ENCODE assay signal across 8 mouse cellular contexts in genomic region chr14:8346255-8346997, GRCm38 (mm10). TPM values are rescaled to one million over a fixed set of nuclear protein-coding genes. Genes with fewer than 3 reads are reported as not detected.
DNase-seq lines count a peak whose midpoint lies in the region; ATAC-seq and TF ChIP-seq lines count a peak whose summit lies in the region.

No protein-coding gene starts in this region.

- no peaks in the 10 kb centered on the region for H3K27me3 ChIP-seq in liver, embryonic 12.5 days (replicated peaks)
- peaks cover 6% of the 10 kb centered on the region; the same call in 1 of the 2 replicates for H3K27me3 ChIP-seq in embryonic facial prominence, embryonic 10.5 days (replicated peaks; ENCODE audit: low read depth, poor library complexity, severe bottlenecking)
- no peaks in the 10 kb centered on the region for H3K27me3 ChIP-seq in kidney, adult 2 months (replicated peaks; ENCODE audit: control insufficient read depth, insufficient read depth, low read length)
- no peaks in the 10 kb centered on the region for H3K27me3 ChIP-seq in limb, embryonic 10.5 days (ENCODE audit: low read depth, poor library complexity, severe bottlenecking)

- no peak for ATAC-seq in liver, embryonic 12.5 days
- ATAC-seq in monocyte, adult 5-6 weeks (replicated peaks; ENCODE audit: insufficient number of reproducible peaks, low FRiP score, low TSS enrichment, poor library complexity, severe bottlenecking): peak; percentile 51; the same call in 1 of the 2 replicates

- TF ChIP-seq POLR2A in kidney, adult 2 months (IDR thresholded peaks at IDR 0.05; ENCODE audit: low read depth, low read length): no peak

- H3K27ac ChIP-seq in liver, embryonic 12.5 days: no peak overlapping the region
- H3K27ac ChIP-seq in embryonic facial prominence, embryonic 10.5 days (replicated peaks): 0 out of 2 replicates have a peak overlapping the region, but pooled peaks have one; percentile 26
- no peak overlapping the region for H3K27ac ChIP-seq in kidney, adult 2 months (ENCODE audit: insufficient read depth, low read depth, low read length)
- H3K27ac ChIP-seq in limb, embryonic 10.5 days: no peak overlapping the region

- H3K4me2 ChIP-seq in liver, embryonic 12.5 days: no peak overlapping the region

- H3K36me3 ChIP-seq in liver, embryonic 12.5 days: no peaks in the 10 kb centered on the region
- no peaks in the 10 kb centered on the region for H3K36me3 ChIP-seq in embryonic facial prominence, embryonic 10.5 days (replicated peaks)
- no peaks in the 10 kb centered on the region for H3K36me3 ChIP-seq in kidney, adult 2 months (ENCODE audit: control insufficient read depth, insufficient read depth, low read length)
- no peaks in the 10 kb centered on the region for H3K36me3 ChIP-seq in limb, embryonic 10.5 days

- peak; percentile 95 for TF ChIP-seq CTCF in kidney, adult 2 months (conservative IDR thresholded peaks at IDR 0.05; ENCODE audit: insufficient read depth, insufficient read length, low read depth, low read length)

- H3K4me1 ChIP-seq in liver, embryonic 12.5 days: peaks cover 12% of the 10 kb centered on the region
- no peaks in the 10 kb centered on the region for H3K4me1 ChIP-seq in embryonic facial prominence, embryonic 10.5 days
- peaks cover 20% of the 10 kb centered on the region for H3K4me1 ChIP-seq in kidney, adult 2 months (ENCODE audit: control insufficient read depth, insufficient read depth, low read length)
- no peaks in the 10 kb centered on the region for H3K4me1 ChIP-seq in limb, embryonic 10.5 days

- H3K9me3 ChIP-seq in liver, embryonic 12.5 days (replicated peaks): no peaks in the 10 kb centered on the region
- H3K9me3 ChIP-seq in embryonic facial prominence, embryonic 10.5 days: no peaks in the 10 kb centered on the region
- H3K9me3 ChIP-seq in limb, embryonic 10.5 days (replicated peaks): no peaks in the 10 kb centered on the region

- peak; percentile 82 for DNase-seq in liver
- DNase-seq in embryonic facial prominence, embryonic 10.5 days (ENCODE audit: low spot score): peak; percentile 87
- DNase-seq in heart, adult 18-20 months: peak; percentile 78 to 97
- peak; percentile 88 for DNase-seq in kidney, adult 2 months
- peak; percentile 90 for DNase-seq in limb, embryonic 10.5 days (ENCODE audit: low spot score)
- DNase-seq in spleen, postnatal 36 days (ENCODE audit: low spot score in 2 of 2): peak; percentile 46 to 60

- 19% methylated on average over 7 of the region's 7 CpGs for WGBS in liver, embryonic 12.5 days (ENCODE audit: insufficient replicate concordance)
- WGBS in embryonic facial prominence, embryonic 10.5 days: 23% methylated on average over 7 of the region's 7 CpGs
- WGBS in kidney, adult 2 months: 30% methylated on average over 7 of the region's 7 CpGs
- WGBS in limb, embryonic 10.5 days: 23% methylated on average over 7 of the region's 7 CpGs

- H3K4me3 ChIP-seq in liver, embryonic 12.5 days: no peak overlapping the region
- no peak overlapping the region for H3K4me3 ChIP-seq in embryonic facial prominence, embryonic 10.5 days
- H3K4me3 ChIP-seq in kidney, adult 2 months (ENCODE audit: insufficient read depth, low read depth, low read length): no peak overlapping the region
- no peak overlapping the region for H3K4me3 ChIP-seq in limb, embryonic 10.5 days

- no peak overlapping the region for H3K9ac ChIP-seq in liver, embryonic 12.5 days

RNA-seq across cellular contexts. Expression of gene Fam107a, which starts 28.6 kb away (rescaled TPM):
- 0.05 TPM in 1 of 2 replicates, not detected in the other for polyA plus RNA-seq in liver, embryonic 12.5 days (2016; fragmentation: Nextera tagmentation; extraction: Ambion mirVana)
- polyA plus RNA-seq in embryonic facial prominence, embryonic 10.5 days (2016; fragmentation: Nextera tagmentation; extraction: Ambion mirVana): 1.1 and 1.6 TPM in 2 replicates
- 10 to 100 TPM; 12.1 to 24.4 TPM for total RNA-seq in heart, adult 18-20 months (2021)
- polyA plus RNA-seq in kidney, adult 2 months (2012; rRNA removed): 119 and 151 TPM in 2 replicates
- 0.33 and 0.96 TPM in 2 replicates for polyA plus RNA-seq in limb, embryonic 10.5 days (2016; fragmentation: Nextera tagmentation; extraction: Ambion mirVana)
- not detected in 3 replicates for total RNA-seq in monocyte, adult 5-6 weeks (2017)

RNA-seq across cellular contexts. Expression of gene Oit1, which starts 32.1 kb away (rescaled TPM):
- polyA plus RNA-seq in liver, embryonic 12.5 days (2016; fragmentation: Nextera tagmentation; extraction: Ambion mirVana): not detected in 2 replicates
- polyA plus RNA-seq in embryonic facial prominence, embryonic 10.5 days (2016; fragmentation: Nextera tagmentation; extraction: Ambion mirVana): 0.24 and 0.42 TPM in 2 replicates
- total RNA-seq in heart, adult 18-20 months (2021): under 1 TPM in 1 of 2 experiments, not detected in 1; 0.98 TPM
- polyA plus RNA-seq in kidney, adult 2 months (2012; rRNA removed): 1.3 and 1.5 TPM in 2 replicates
- polyA plus RNA-seq in limb, embryonic 10.5 days (2016; fragmentation: Nextera tagmentation; extraction: Ambion mirVana): not detected in 2 replicates
- total RNA-seq in monocyte, adult 5-6 weeks (2017): not detected in 3 replicates

Comparison
In these comparisons a context has a peak if more than half of its experiments do, and no peak if none do; other contexts are left out.
1. RNA of gene Fam107a, which starts 28.6 kb away (polyA plus RNA-seq): 119 to 151 TPM in kidney, adult 2 months; 1.1 to 1.6 TPM in embryonic facial prominence, embryonic 10.5 days, 0.33 to 0.96 TPM in limb, embryonic 10.5 days and 0.05 TPM in liver, embryonic 12.5 days; every median in the first group is over 10 times any median in the second.
2. Peak in every context shown above with its lines, with median percentiles within 50 percentile points of each other: DNase-seq.